Mouse (Mus musculus) midbrain, postnatal 0 days (tissue): ENCODE measurements around the gene Ggt5. TPM values are rescaled to one million over a fixed set of nuclear protein-coding genes. Genes with fewer than 3 reads are reported as not detected.

ENCODE experiments used
- ATAC-seq: fragments of 200-750 bp; cut with Nextera tagmentation; 2 replicates; pipeline ENCODE4 v1.8.0; 2017; ENCODE audit warnings: moderate number of reproducible peaks, mild to moderate bottlenecking, moderate TSS enrichment, moderate library complexity; ENCODE audit not compliant: low FRiP score
- DNase-seq: peaks from one replicate; pipeline ENCODE4 v3.0.0-alpha.2; 2015; ENCODE audit warnings: low spot score
- H3K27ac ChIP-seq: fragments of 300-500 bp; sonication (generic); 2 replicates; pipeline ENCODE4 v1.5.1; 2014; ENCODE audit warnings: low read depth, mild to moderate bottlenecking, low read length, mixed read lengths
- H3K27me3 ChIP-seq: fragments of 300-500 bp; sonication (generic); 2 replicates; pipeline ENCODE4 v1.6.1; 2014; ENCODE audit warnings: low read length, control low read depth, mixed read lengths; ENCODE audit not compliant: insufficient read depth
- H3K36me3 ChIP-seq: fragments of 300-500 bp; sonication (generic); 2 replicates; pipeline ENCODE4 v1.6.1; 2014; ENCODE audit warnings: low read length, control low read depth, mixed read lengths; ENCODE audit not compliant: insufficient read depth
- H3K4me1 ChIP-seq: fragments of 300-500 bp; sonication (generic); 2 replicates; pipeline ENCODE4 v1.6.1; 2014; ENCODE audit warnings: mild to moderate bottlenecking, control low read depth, antibody characterized with exemption, low read length, mixed read lengths; ENCODE audit not compliant: insufficient read depth
- H3K4me2 ChIP-seq: fragments of 300-500 bp; sonication (generic); 2 replicates; pipeline ENCODE4 v1.6.1; 2014; ENCODE audit warnings: low read depth, mild to moderate bottlenecking, low read length, mixed read lengths; ENCODE audit not compliant: poor library complexity, severe bottlenecking
- H3K4me3 ChIP-seq: fragments of 300-500 bp; sonication (generic); 2 replicates; pipeline ENCODE4 v1.5.1; 2014; ENCODE audit warnings: low read depth, mild to moderate bottlenecking, low read length, moderate library complexity
- H3K9ac ChIP-seq: fragments of 300-500 bp; sonication (generic); replicated peaks from 2 replicates; pipeline ENCODE4 v1.6.1; 2014; ENCODE audit warnings: mild to moderate bottlenecking, low read length, moderate library complexity, mixed read lengths; ENCODE audit not compliant: poor library complexity, severe bottlenecking
- H3K9me3 ChIP-seq: fragments of 300-500 bp; sonication (generic); 2 replicates; pipeline ENCODE4 v1.6.1; 2016; ENCODE audit warnings: low read length, control low read depth
- CTCF ChIP-seq: IDR thresholded peaks from 2 replicates; pipeline ENCODE4 v1.5.1; 2016; ENCODE audit warnings: antibody characterized with exemption, mild to moderate bottlenecking
- WGBS: fragments of 180-500 bp; shearing (Covaris S2); extraction: QIAGEN DNeasy Blood & Tissue Kit; methylation state at CpG from one replicate; pipeline ENCODE4 v1.1.7; 2014; 5-methylcytosine and 5-hydroxymethylcytosine counted together
- polyA plus RNA-seq: library from polyadenylated mRNA; unstranded; fragments of >200 nt; fragmentation: Nextera tagmentation; extraction: Ambion mirVana; gene quantifications from 2 replicates; pipeline ENCODE4 v1.2.1, GENCODE M21; 2015
- total RNA-seq: library from RNA; depleted of rRNA; stranded (reverse); fragments of >200 nt; gene quantifications from 2 replicates; pipeline ENCODE4 v1.2.3, GENCODE M21; 2014

Gene Ggt5
- total and polyA plus RNA-seq, 2 experiments from 2014 or later = 1.3 to 5.8 TPM

GRCm38 (mm10) chr10:75552701-75553450 lies 36.3 kb upstream of the Ggt5 start:
- Histone ChIP-seq H3K36me3 (peaks cover 37% of the 10 kb centered on the region), H3K9me3 (no peaks in the 10 kb centered on the region), H3K4me2 (no peak overlapping the region), H3K4me1 (peaks cover 11% of the 10 kb centered on the region), H3K27ac (no peak overlapping the region), H3K9ac (no peak overlapping the region), H3K27me3 (no peaks in the 10 kb centered on the region), H3K4me3 (no peak overlapping the region)
- DNase-seq (no peak), ATAC-seq (no peak)
- 71% methylated on average over 13 of the region's 13 CpGs for WGBS
- TF ChIP-seq CTCF = no peak

DNA sequence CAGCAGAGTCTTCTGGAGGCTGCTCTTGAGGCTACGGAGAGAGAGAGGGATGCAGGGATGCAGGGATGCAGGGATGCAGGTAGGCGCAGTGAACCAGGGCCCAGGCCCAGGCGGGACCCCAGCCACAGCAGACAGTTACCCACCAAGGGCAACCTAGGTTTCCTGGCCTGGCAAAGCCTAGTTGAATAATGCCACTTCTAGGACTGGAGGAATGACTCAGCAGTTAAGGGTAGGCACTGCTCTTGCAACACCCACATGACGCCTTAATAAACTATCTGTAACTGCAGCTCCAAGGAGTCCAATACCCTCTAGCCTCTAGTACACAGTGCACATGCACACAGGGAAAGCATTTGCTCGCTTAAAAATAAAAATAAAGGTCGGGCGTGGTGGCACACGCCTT lies 35.0 kb upstream of the Ggt5 start:
- peaks cover 37% of the 10 kb centered on the region for H3K36me3 ChIP-seq
- no peak for ATAC-seq
- no peak overlapping the region for H3K4me3 ChIP-seq
- H3K9ac ChIP-seq = no peak overlapping the region
- H3K27ac ChIP-seq = no peak overlapping the region
- TF ChIP-seq CTCF = no peak
- H3K4me2 ChIP-seq = no peak overlapping the region
- 95% methylated on average over 8 of the region's 8 CpGs for WGBS
- no peaks in the 10 kb centered on the region for H3K27me3 ChIP-seq
- no peak for DNase-seq
- H3K9me3 ChIP-seq = no peaks in the 10 kb centered on the region
- H3K4me1 ChIP-seq = peaks cover 15% of the 10 kb centered on the region

DNA sequence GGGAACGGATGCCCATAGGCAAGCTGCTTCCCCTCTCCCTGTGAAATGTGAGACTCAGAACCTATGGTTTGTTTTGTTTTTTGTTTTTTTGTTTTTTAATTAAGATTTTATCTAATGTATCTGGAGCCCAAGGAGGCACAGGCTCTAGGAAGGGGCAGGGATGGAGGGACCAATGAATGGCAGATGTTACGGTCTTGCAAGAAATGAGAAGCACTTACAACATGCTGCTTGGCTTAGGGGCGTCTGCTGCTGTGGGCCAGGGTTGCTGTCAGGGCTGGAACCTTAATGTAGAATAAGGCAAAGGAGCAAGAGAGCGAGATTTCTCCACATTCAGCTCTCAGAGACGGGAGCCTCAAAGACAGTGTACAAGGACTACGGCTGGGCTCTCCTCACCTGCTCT lies 33.6 kb upstream of the Ggt5 start:
- DNase-seq = no peak
- H3K4me1 ChIP-seq = peaks cover 18% of the 10 kb centered on the region
- no peaks in the 10 kb centered on the region for H3K27me3 ChIP-seq
- H3K4me2 ChIP-seq = no peak overlapping the region
- H3K27ac ChIP-seq = no peak overlapping the region
- ATAC-seq = no peak
- no peak for TF ChIP-seq CTCF
- no peaks in the 10 kb centered on the region for H3K9me3 ChIP-seq
- peaks cover 37% of the 10 kb centered on the region for H3K36me3 ChIP-seq
- WGBS = 62% methylated on average over 6 of the region's 6 CpGs
- H3K9ac ChIP-seq = no peak overlapping the region; the same call in 1 of the 2 replicates
- no peak overlapping the region for H3K4me3 ChIP-seq

DNA sequence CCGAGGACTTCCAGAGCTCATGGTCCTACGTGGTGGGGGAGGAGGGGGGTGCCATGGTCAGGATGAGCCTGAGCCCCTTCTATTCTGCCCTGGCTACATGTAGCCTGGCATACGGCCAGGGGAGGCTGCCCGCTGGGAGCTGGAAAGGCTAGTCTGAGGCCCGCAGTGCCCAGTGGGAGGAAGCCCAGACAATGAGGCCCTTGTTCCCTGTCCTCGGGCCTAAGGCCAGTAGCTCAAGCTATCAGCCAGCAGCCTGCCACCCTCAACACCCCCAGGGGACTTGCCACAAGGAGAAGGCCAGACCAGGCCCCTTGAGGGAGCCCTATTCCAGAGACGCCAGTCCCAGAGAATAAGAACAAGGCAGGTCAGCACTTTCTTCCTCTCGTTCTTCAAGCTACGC lies 33.1 kb upstream of the Ggt5 start:
- Histone ChIP-seq H3K9ac (no peak overlapping the region; the same call in 1 of the 2 replicates), H3K9me3 (no peaks in the 10 kb centered on the region), H3K27me3 (no peaks in the 10 kb centered on the region), H3K4me2 (no peak overlapping the region), H3K4me3 (no peak overlapping the region), H3K4me1 (peaks cover 22% of the 10 kb centered on the region), H3K36me3 (peaks cover 37% of the 10 kb centered on the region), H3K27ac (peak overlapping the region; percentile 27; the same call in 1 of the 2 replicates)
- TF ChIP-seq CTCF = peak; percentile 16; the same call in 1 of the 2 replicates
- ATAC-seq = peak; percentile 53
- peak; percentile 92 for DNase-seq
- 23% methylated on average over 9 of the region's 9 CpGs for WGBS

DNA sequence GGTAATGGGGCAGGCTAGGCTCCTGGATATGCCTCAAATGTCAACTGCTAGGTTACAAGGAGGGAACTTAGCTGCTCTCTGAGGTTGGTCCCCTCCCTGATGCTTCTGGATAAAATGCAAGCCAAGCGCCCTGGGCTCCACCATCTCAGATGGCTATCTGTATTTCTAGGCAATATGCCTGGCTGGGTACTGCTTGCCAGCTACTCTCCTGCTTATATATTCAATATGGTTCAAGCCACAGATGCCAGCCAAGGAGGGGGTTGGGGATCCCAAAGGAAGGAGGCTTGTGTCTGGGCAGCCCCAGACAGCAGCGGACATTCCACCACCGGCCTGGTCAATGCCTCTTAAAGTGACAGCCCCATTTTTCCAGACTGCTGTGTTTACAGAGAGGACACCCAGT lies 30.6 kb upstream of the Ggt5 start:
- peak overlapping the region; percentile 99 for H3K27ac ChIP-seq
- no peaks in the 10 kb centered on the region for H3K9me3 ChIP-seq
- H3K4me3 ChIP-seq = peak overlapping the region; percentile 69
- H3K27me3 ChIP-seq = no peaks in the 10 kb centered on the region
- peaks cover 27% of the 10 kb centered on the region for H3K36me3 ChIP-seq
- H3K4me1 ChIP-seq = peaks cover 27% of the 10 kb centered on the region
- DNase-seq (peak; percentile 92), ATAC-seq (peak; percentile 12; the same call in 1 of the 2 replicates)
- TF ChIP-seq CTCF = no peak
- H3K4me2 ChIP-seq = peak overlapping the region; percentile 83
- peak overlapping the region; percentile 97 for H3K9ac ChIP-seq
- WGBS = 17% methylated on average over 3 of the region's 3 CpGs

DNA sequence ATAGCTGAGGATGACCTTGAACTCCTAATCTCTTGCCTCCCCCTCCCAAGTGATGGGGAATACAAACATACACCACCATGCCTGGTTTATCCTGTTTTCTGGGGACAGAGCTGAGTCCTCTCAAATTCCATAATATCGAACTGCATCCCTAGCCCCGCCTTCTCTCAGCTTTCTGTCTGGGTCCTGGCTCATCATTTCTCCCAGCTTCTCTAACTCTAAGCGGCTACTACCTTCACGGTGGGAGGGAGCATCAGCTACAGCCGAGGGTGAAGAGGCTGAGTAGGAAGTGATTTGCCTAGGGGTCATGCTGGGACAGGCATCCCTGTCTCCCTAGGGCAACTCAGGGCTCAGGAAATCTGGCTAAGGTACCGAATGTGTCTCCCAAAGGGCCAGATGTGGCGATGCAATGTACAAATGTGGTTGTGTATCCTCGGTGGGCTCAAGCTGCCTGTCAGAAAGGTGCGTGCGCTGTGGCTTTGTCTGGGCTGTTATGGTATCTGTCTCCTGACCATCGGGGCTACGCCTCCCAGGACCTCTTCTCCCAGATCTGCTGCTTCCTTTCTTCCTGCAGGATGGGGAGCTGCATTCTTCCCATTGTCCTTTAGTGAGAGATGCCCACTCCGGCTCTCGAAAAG lies 30.0 kb upstream of the Ggt5 start:
- Histone ChIP-seq H3K4me2 (peak overlapping the region; percentile 83), H3K27me3 (no peaks in the 10 kb centered on the region), H3K36me3 (peaks cover 21% of the 10 kb centered on the region), H3K9me3 (no peaks in the 10 kb centered on the region), H3K27ac (peak overlapping the region; percentile 99), H3K4me1 (peaks cover 27% of the 10 kb centered on the region), H3K4me3 (peak overlapping the region; percentile 69), H3K9ac (peak overlapping the region; percentile 97)
- peak; percentile 55 for DNase-seq
- ATAC-seq = peak; percentile 20; the same call in 1 of the 2 replicates
- 2% methylated on average over 14 of the region's 14 CpGs for WGBS
- TF ChIP-seq CTCF = no peak
